Mouse (Mus musculus): ENCODE results near the gene Nelfcd. TPM values are rescaled to one million over a fixed set of nuclear protein-coding genes. Genes with fewer than 3 reads are reported as not detected.

Nelfcd gene
- polyA plus RNA-seq (2016; fragmentation: Nextera tagmentation; extraction: Ambion mirVana), result 190 and 193 TPM in 2 replicates

GRCm38 (mm10) chr2:174415731-174416310, at the start of gene Nelfcd:
Gene Nelfcd (plus strand): TSS chr2:174415804.
- H3K36me3 ChIP-seq, result peaks cover 16% of the 10 kb centered on the region
- WGBS, result under 1% methylated on average over 40 of the region's 40 CpGs
- ATAC-seq (ENCODE audit: insufficient number of reproducible peaks, insufficient read depth, low FRiP score, low TSS enrichment, low read depth), result peak; percentile 83

GRCm38 (mm10) chr2:174366571-174366970, 49.0 kb upstream of the Nelfcd start:
- H3K4me2 ChIP-seq, result no peak overlapping the region
- no peaks in the 10 kb centered on the region for H3K4me1 ChIP-seq (replicated peaks)
- no peaks in the 10 kb centered on the region for H3K9me3 ChIP-seq
- no peaks in the 10 kb centered on the region for H3K27me3 ChIP-seq
- no peak for ATAC-seq (ENCODE audit: insufficient number of reproducible peaks, insufficient read depth, low FRiP score, low TSS enrichment, low read depth)
- no peak overlapping the region for H3K9ac ChIP-seq (replicated peaks)
- H3K36me3 ChIP-seq, result no peaks in the 10 kb centered on the region
- WGBS, result 86% methylated on average over 10 of the region's 10 CpGs
- H3K27ac ChIP-seq, result no peak overlapping the region
- H3K4me3 ChIP-seq (replicated peaks), result no peak overlapping the region

More at GRCm38 (mm10) chr2:174415731-174416310, at the start of gene Nelfcd:
- peak within 1 kb of the TSS; percentile 84 for H3K4me2 ChIP-seq
- peak within 1 kb of the TSS; percentile 94 for H3K4me3 ChIP-seq (replicated peaks)
- 0 out of 2 replicates have a peak within 1 kb of the TSS, but pooled peaks have one; percentile 29 for H3K27ac ChIP-seq
- peak within 1 kb of the TSS; percentile 84 for H3K9ac ChIP-seq (replicated peaks)
- H3K9me3 ChIP-seq, result no peaks in the 10 kb centered on the region
- H3K27me3 ChIP-seq, result no peaks in the 10 kb centered on the region
- H3K4me1 ChIP-seq (replicated peaks), result peaks cover 10% of the 10 kb centered on the region

GRCm38 (mm10) chr2:174381021-174381420, 34.6 kb upstream of the Nelfcd start:
- Histone ChIP-seq H3K9me3 (no peaks in the 10 kb centered on the region), H3K27me3 (no peaks in the 10 kb centered on the region), H3K4me1 (replicated peaks) (no peaks in the 10 kb centered on the region), H3K9ac (replicated peaks) (no peak overlapping the region), H3K27ac (no peak overlapping the region), H3K36me3 (no peaks in the 10 kb centered on the region), H3K4me3 (replicated peaks) (no peak overlapping the region), H3K4me2 (no peak overlapping the region)
- ATAC-seq (ENCODE audit: insufficient number of reproducible peaks, insufficient read depth, low FRiP score, low TSS enrichment, low read depth), result no peak
- 85% methylated on average over 9 of the region's 9 CpGs for WGBS

GRCm38 (mm10) chr2:174391936-174392335, 23.7 kb upstream of the Nelfcd start:
- H3K4me1 ChIP-seq (replicated peaks), result no peaks in the 10 kb centered on the region
- H3K4me2 ChIP-seq, result no peak overlapping the region
- no peak overlapping the region for H3K27ac ChIP-seq
- ATAC-seq (ENCODE audit: insufficient number of reproducible peaks, insufficient read depth, low FRiP score, low TSS enrichment, low read depth), result no peak
- WGBS, result 89% methylated on average over 3 of the region's 3 CpGs
- no peak overlapping the region for H3K9ac ChIP-seq (replicated peaks)
- no peaks in the 10 kb centered on the region for H3K27me3 ChIP-seq
- no peaks in the 10 kb centered on the region for H3K36me3 ChIP-seq
- no peaks in the 10 kb centered on the region for H3K9me3 ChIP-seq
- H3K4me3 ChIP-seq (replicated peaks), result no peak overlapping the region

GRCm38 (mm10) chr2:174392554-174392953, 23.1 kb upstream of the Nelfcd start:
- H3K36me3 ChIP-seq, result no peaks in the 10 kb centered on the region
- no peaks in the 10 kb centered on the region for H3K4me1 ChIP-seq (replicated peaks)
- H3K4me2 ChIP-seq, result no peak overlapping the region
- WGBS, result 73% methylated on average over 9 of the region's 9 CpGs
- no peaks in the 10 kb centered on the region for H3K27me3 ChIP-seq
- ATAC-seq (ENCODE audit: insufficient number of reproducible peaks, insufficient read depth, low FRiP score, low TSS enrichment, low read depth), result no peak
- no peaks in the 10 kb centered on the region for H3K9me3 ChIP-seq
- H3K4me3 ChIP-seq (replicated peaks), result no peak overlapping the region
- H3K27ac ChIP-seq, result no peak overlapping the region
- no peak overlapping the region for H3K9ac ChIP-seq (replicated peaks)

- 86% methylated on average over 5 of the region's 5 CpGs for WGBS
- H3K9me3 ChIP-seq, result no peaks in the 10 kb centered on the region
- no peak overlapping the region for H3K4me2 ChIP-seq
- no peak overlapping the region for H3K4me3 ChIP-seq (replicated peaks)
- no peaks in the 10 kb centered on the region for H3K36me3 ChIP-seq
- H3K9ac ChIP-seq (replicated peaks), result no peak overlapping the region
- H3K4me1 ChIP-seq (replicated peaks), result no peaks in the 10 kb centered on the region
- H3K27ac ChIP-seq, result no peak overlapping the region
- no peaks in the 10 kb centered on the region for H3K27me3 ChIP-seq
- ATAC-seq (ENCODE audit: insufficient number of reproducible peaks, insufficient read depth, low FRiP score, low TSS enrichment, low read depth), result no peak
These were observed 22.2 kb upstream of the Nelfcd start for GRCm38 (mm10) chr2:174393383-174393782.

- H3K9me3 ChIP-seq, result no peaks in the 10 kb centered on the region
- H3K27me3 ChIP-seq, result no peaks in the 10 kb centered on the region
- 76% methylated on average over 10 of the region's 10 CpGs for WGBS
- no peak overlapping the region for H3K4me2 ChIP-seq
- H3K9ac ChIP-seq (replicated peaks), result no peak overlapping the region
- ATAC-seq (ENCODE audit: insufficient number of reproducible peaks, insufficient read depth, low FRiP score, low TSS enrichment, low read depth), result no peak
- no peak overlapping the region for H3K27ac ChIP-seq
- no peak overlapping the region for H3K4me3 ChIP-seq (replicated peaks)
- no peaks in the 10 kb centered on the region for H3K36me3 ChIP-seq
- H3K4me1 ChIP-seq (replicated peaks), result no peaks in the 10 kb centered on the region
These were observed 19.0 kb upstream of the Nelfcd start for GRCm38 (mm10) chr2:174396643-174397042.

- Histone ChIP-seq H3K27ac (no peak overlapping the region), H3K9me3 (no peaks in the 10 kb centered on the region), H3K36me3 (no peaks in the 10 kb centered on the region), H3K4me3 (replicated peaks) (no peak overlapping the region), H3K4me2 (no peak overlapping the region), H3K27me3 (no peaks in the 10 kb centered on the region), H3K9ac (replicated peaks) (no peak overlapping the region), H3K4me1 (replicated peaks) (no peaks in the 10 kb centered on the region)
- 97% methylated on average over 1 of the region's 1 CpGs for WGBS
- no peak for ATAC-seq (ENCODE audit: insufficient number of reproducible peaks, insufficient read depth, low FRiP score, low TSS enrichment, low read depth)
These were observed 18.5 kb upstream of the Nelfcd start for GRCm38 (mm10) chr2:174397065-174397464.

- no peak overlapping the region for H3K9ac ChIP-seq (replicated peaks)
- WGBS, result 89% methylated on average over 6 of the region's 6 CpGs
- H3K27me3 ChIP-seq, result no peaks in the 10 kb centered on the region
- no peak overlapping the region for H3K4me3 ChIP-seq (replicated peaks)
- H3K36me3 ChIP-seq, result no peaks in the 10 kb centered on the region
- H3K9me3 ChIP-seq, result no peaks in the 10 kb centered on the region
- ATAC-seq (ENCODE audit: insufficient number of reproducible peaks, insufficient read depth, low FRiP score, low TSS enrichment, low read depth), result no peak
- no peak overlapping the region for H3K27ac ChIP-seq
- no peak overlapping the region for H3K4me2 ChIP-seq
- no peaks in the 10 kb centered on the region for H3K4me1 ChIP-seq (replicated peaks)
These were observed 17.7 kb upstream of the Nelfcd start for GRCm38 (mm10) chr2:174397881-174398280.

- H3K4me1 ChIP-seq (replicated peaks), result no peaks in the 10 kb centered on the region
These were observed 15.2 kb upstream of the Nelfcd start for GRCm38 (mm10) chr2:174400396-174400795.

GRCm38 (mm10) chr2:174410222-174410621, 5.4 kb upstream of the Nelfcd start:
- Histone ChIP-seq H3K9me3 (no peaks in the 10 kb centered on the region), H3K27ac (no peak overlapping the region), H3K4me3 (replicated peaks) (no peak overlapping the region), H3K9ac (replicated peaks) (no peak overlapping the region), H3K4me2 (no peak overlapping the region), H3K4me1 (replicated peaks) (no peaks in the 10 kb centered on the region), H3K27me3 (no peaks in the 10 kb centered on the region), H3K36me3 (no peaks in the 10 kb centered on the region)
- 52% methylated on average over 2 of the region's 2 CpGs for WGBS
- no peak for ATAC-seq (ENCODE audit: insufficient number of reproducible peaks, insufficient read depth, low FRiP score, low TSS enrichment, low read depth)

More at GRCm38 (mm10) chr2:174400396-174400795, 15.2 kb upstream of the Nelfcd start:
- H3K9ac ChIP-seq (replicated peaks), result no peak overlapping the region
- no peak overlapping the region for H3K27ac ChIP-seq
- ATAC-seq (ENCODE audit: insufficient number of reproducible peaks, insufficient read depth, low FRiP score, low TSS enrichment, low read depth), result no peak
- H3K4me3 ChIP-seq (replicated peaks), result no peak overlapping the region
- no peaks in the 10 kb centered on the region for H3K36me3 ChIP-seq
- H3K4me2 ChIP-seq, result no peak overlapping the region
- no peaks in the 10 kb centered on the region for H3K9me3 ChIP-seq
- H3K27me3 ChIP-seq, result no peaks in the 10 kb centered on the region
- 84% methylated on average over 4 of the region's 4 CpGs for WGBS

- WGBS, result 90% methylated on average over 7 of the region's 7 CpGs
These were observed 2.5 kb upstream of the Nelfcd start for GRCm38 (mm10) chr2:174413127-174413526.

More at GRCm38 (mm10) chr2:174413127-174413526, 2.5 kb upstream of the Nelfcd start:
- Histone ChIP-seq H3K4me2 (no peak overlapping the region), H3K27me3 (no peaks in the 10 kb centered on the region), H3K4me1 (replicated peaks) (peaks cover 10% of the 10 kb centered on the region), H3K4me3 (replicated peaks) (no peak overlapping the region), H3K9me3 (no peaks in the 10 kb centered on the region), H3K9ac (replicated peaks) (no peak overlapping the region), H3K36me3 (no peaks in the 10 kb centered on the region), H3K27ac (no peak overlapping the region)
- no peak for ATAC-seq (ENCODE audit: insufficient number of reproducible peaks, insufficient read depth, low FRiP score, low TSS enrichment, low read depth)

All from limb, embryonic 12.5 days (tissue).